Mouse (Mus musculus): Measurements from ENCODE around the gene Fryl. TPM values are rescaled to one million over a fixed set of nuclear protein-coding genes. Genes with fewer than 3 reads are reported as not detected.

The Fryl gene
- polyA plus RNA-seq, 1 experiment: 73.2 TPM

DNA sequence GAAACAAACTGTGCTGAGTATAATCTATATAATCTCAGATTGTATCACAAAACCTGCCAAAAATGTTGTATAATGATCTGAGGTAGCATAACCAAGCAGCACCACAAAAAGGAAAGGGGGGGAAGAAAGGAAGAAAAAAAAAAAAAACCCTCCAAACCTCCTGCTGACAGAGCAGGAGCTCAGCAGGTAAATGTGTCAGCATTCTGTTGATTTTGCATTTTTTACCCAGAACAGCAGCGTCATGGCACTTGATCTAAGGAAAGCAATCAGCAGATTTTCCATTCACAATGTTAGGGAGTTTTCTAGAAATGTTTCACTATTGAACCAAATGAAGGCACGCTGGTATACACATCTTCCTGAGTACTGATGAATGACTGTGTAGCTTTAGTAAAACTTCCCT is 56.8 kb downstream of the Fryl start:
- no peak for DNase-seq (ENCODE audit: extremely low spot score in 1 of 2, low spot score in 1 of 2)

DNA sequence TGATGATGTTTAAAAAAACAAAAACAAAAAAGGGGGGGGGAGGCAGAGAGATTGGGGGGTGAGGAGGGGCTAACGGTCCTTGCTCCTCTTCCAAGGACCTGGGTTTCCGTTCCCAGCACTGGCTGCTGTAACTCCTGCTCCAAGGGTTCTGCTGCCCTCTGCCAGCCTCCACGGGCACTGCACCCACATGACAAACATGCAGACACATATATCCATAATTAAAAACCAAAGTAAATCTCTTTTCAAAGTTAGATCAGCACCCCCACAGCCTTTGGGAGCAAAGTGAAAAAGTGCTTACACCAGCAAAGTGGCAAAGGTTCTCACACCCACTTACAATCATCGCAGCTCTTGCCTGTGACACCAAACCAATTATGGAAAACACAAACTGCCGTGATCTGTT is 57.7 kb downstream of the Fryl start:
- no peak for DNase-seq (ENCODE audit: extremely low spot score in 1 of 2, low spot score in 1 of 2)

- DNase-seq (ENCODE audit: extremely low spot score in 1 of 2, low spot score in 1 of 2): no peak
Observed at GRCm38 (mm10) chr5:73197796-73198195, 58.6 kb downstream of the Fryl start.

DNA sequence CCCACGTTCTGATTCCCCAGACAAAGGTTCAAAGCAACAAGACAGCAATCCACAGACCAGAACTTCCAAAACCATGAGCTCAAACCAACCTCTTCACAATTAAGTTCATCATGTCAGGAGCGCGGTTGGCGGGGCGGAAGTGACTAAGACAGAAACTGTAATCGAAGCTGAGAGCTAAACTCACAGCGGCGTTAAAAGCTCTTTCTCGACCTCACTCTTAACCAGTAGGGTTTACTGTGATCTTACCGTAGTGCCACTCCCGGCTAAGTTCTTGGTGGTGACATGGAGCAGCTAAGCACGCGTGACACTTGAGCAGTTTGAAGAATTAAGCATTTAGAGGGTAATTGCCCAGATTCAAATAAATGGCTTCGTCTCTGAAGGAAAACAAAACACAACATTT is 61.7 kb downstream of the Fryl start:
- DNase-seq (ENCODE audit: extremely low spot score in 1 of 2, low spot score in 1 of 2): no peak

- no peak for DNase-seq (ENCODE audit: extremely low spot score in 1 of 2, low spot score in 1 of 2)
Observed at GRCm38 (mm10) chr5:73194083-73194570, 62.3 kb downstream of the Fryl start.

GRCm38 (mm10) chr5:73193627-73194026 is 62.8 kb downstream of the Fryl start:
- no peak for DNase-seq (ENCODE audit: extremely low spot score in 1 of 2, low spot score in 1 of 2)

GRCm38 (mm10) chr5:73192870-73193576 is 63.4 kb downstream of the Fryl start:
- no peak for DNase-seq (ENCODE audit: extremely low spot score in 1 of 2, low spot score in 1 of 2)

DNA sequence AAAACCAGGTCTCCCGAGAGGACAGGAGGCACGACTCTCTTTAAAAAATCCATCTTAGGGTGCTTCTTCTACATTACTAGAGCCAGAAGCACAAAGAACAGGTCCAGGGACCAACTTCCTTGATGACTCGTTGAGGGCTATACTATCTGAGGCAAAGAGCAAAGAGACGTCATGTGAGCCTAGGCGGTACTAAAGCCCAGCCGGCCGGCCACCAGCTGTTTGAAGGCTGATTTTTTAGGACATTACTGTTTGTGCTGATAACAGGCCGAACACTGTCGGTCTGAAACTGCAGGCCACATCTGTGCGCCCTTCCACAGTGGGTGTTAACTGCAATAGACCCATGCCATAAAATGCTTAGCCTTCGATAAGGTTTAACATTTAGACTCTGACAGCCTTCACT is 64.7 kb downstream of the Fryl start:
- DNase-seq (ENCODE audit: extremely low spot score in 1 of 2, low spot score in 1 of 2): no peak

DNA sequence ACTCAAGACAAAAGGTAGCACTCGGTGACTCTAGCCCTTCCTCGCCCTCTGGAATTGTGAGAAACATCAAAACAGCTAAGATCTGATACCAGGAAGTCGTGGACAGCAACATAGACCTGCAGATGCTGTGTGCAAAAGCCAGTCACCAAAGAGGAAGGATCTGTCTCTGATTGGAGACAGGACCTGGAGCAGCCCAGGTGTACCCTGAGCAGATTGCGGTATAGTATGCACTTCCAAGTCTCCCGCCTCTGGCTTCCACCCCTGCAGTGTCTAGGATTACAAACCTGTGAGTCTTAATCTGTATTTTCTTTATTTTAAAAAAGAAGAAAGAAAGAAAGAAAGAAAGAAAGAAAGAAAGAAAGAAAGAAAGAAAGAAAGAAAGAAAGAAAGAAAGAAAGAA is 66.3 kb downstream of the Fryl start:
- no peak for DNase-seq (ENCODE audit: extremely low spot score in 1 of 2, low spot score in 1 of 2)

GRCm38 (mm10) chr5:73189443-73190160 is 66.8 kb downstream of the Fryl start:
- no peak for DNase-seq (ENCODE audit: extremely low spot score in 1 of 2, low spot score in 1 of 2)

DNA sequence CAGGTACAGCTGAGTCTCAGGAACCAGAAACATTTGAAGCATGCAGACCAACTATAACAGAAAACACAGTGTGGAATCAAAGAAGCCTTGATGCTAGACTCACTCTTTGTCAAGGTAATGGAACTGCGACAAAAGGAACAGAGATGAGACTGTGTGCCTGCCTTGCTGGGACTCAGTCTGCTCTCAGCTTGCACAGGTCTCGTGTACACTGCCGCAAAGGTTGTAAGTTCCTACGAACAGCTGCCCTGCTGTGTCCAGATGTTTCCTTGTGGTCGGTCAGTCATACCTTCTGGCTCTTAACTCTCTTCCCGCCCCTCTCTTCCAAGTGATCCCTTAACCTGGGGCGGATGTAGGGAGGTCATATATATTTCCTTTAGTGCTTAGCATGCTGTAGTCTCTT is 67.8 kb downstream of the Fryl start:
- no peak for DNase-seq (ENCODE audit: extremely low spot score in 1 of 2, low spot score in 1 of 2)

- no peak for DNase-seq (ENCODE audit: extremely low spot score in 1 of 2, low spot score in 1 of 2)
Observed at GRCm38 (mm10) chr5:73188164-73188563, 68.3 kb downstream of the Fryl start.

GRCm38 (mm10) chr5:73186912-73187311 is 69.5 kb downstream of the Fryl start:
- no peak for DNase-seq (ENCODE audit: extremely low spot score in 1 of 2, low spot score in 1 of 2)

DNA sequence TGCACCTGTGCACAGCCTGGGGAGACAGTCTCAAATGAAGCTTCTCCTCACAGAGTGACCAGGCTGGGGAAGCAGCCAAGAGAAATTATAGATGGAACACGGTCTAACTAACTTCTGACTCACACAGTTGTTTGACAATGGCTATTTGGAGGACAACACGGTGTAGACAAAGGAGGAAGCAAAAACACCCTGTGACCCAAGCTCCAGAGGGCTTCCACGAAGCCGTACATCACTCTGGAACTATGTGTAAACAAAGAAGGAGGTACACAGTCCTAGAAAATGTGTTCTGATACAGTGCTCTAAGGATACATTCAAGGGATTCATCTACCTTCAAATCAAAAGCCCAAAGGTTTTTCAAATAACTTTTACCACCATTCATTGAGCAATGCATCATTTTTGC is 71.0 kb downstream of the Fryl start:
- DNase-seq (ENCODE audit: extremely low spot score in 1 of 2, low spot score in 1 of 2): no peak

GRCm38 (mm10) chr5:73182701-73183447 is 73.5 kb downstream of the Fryl start:
- DNase-seq (ENCODE audit: extremely low spot score in 1 of 2, low spot score in 1 of 2): no peak

DNA sequence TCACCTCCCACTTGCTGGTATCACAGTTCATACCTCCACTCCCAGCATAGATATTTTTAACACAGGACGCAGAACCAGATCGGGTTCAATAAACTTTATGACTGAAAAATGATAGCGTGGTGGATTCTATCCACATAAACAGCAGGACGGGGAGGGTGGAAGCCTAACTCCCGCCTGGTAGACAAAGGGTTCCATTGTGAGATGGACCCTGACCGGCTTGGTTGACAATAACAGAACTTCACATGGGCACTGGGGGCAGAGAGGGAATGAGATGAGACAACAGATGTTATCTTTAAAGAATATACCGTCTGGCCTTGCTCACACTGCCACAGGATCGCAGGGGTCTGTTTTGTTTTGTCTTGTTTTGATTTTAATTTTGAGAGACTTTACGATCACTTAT is 74.2 kb downstream of the Fryl start:
- DNase-seq (ENCODE audit: extremely low spot score in 1 of 2, low spot score in 1 of 2): no peak

DNA sequence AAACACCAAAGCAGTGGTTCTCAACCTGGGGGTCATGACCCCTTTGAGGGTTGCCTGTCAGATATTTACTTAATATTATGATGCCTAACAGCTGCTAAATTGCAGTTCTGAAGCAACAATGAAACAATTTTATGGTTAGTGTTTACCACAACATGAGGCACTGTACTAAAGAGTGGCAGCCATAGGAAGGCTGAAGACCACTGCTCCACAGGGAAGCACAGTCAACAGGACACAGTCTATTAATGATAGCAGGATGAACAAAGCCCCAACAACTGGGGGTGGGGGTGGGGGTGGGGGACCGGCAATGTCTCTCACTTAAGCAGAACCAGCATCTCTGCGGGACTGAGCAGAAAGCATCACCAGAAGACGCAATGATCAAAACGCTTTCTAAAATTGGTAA is 80.1 kb downstream of the Fryl start:
- no peak for DNase-seq (ENCODE audit: extremely low spot score in 1 of 2, low spot score in 1 of 2)

DNA sequence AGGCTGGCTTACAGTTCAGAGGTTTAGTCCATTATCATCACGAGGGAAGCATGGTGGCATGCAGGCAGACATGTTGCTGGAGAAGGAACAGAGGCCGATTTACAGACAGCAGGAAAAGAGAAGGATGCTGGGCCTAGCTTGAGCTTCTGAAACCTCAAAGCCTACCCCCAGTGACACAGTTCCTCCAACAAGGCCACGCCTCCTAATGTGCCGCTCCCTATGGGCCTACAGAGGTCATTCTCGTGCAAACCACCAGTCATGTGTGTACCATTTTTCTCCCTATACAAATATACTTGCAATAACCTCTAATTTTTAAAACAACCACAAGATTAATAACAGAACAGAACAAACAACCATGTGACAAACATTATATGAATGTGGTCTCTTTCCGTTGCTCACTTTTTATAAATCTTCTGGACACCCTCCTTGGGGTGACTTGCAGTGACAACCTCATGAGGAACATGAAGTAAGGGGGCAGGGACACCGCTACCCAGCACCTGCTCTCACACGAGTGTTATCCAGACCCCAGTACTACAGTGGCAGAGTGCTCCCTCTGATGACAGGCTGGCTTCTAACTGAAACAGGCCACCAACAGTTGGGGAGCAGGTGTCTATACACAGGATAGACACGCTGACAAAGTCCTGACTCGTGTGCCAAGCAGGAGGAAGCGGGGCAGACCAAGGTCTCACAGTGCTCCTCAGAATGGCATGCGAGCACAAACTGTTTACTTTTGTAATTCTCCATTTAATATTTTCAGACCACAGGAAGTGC is 80.9 kb downstream of the Fryl start:
- no peak for DNase-seq (ENCODE audit: extremely low spot score in 1 of 2, low spot score in 1 of 2)

- no peak for DNase-seq (ENCODE audit: extremely low spot score in 1 of 2, low spot score in 1 of 2)
Observed at GRCm38 (mm10) chr5:73171876-73172480, 84.4 kb downstream of the Fryl start.

- DNase-seq (ENCODE audit: extremely low spot score in 1 of 2, low spot score in 1 of 2): no peak
Observed at GRCm38 (mm10) chr5:73171203-73171602, 85.2 kb downstream of the Fryl start.
